Mouse (Mus musculus) lung, embryonic 14.5 days (tissue): ENCODE data around the gene Nbeal1. TPM values are rescaled to one million over a fixed set of nuclear protein-coding genes. Genes with fewer than 3 reads are reported as not detected.
A peak's percentile ranks its signal among the peaks of the same experiment; 100 is the strongest.
"Not testable (repeated sequence)": the region's sequence is repeated elsewhere in the genome, so short reads cannot be mapped to it uniquely, and the experiment has no call there.

ENCODE experiments used
- ATAC-seq: fragments of 200-750 bp; cut with Nextera tagmentation; 2 replicates; pipeline ENCODE4 v1.8.0; 2017; ENCODE audit warnings: mild to moderate bottlenecking, moderate TSS enrichment, moderate library complexity; ENCODE audit not compliant: insufficient read depth
- DNase-seq: peaks from one replicate; pipeline ENCODE4 v3.0.0-alpha.2; 2015
- H3K27ac ChIP-seq: fragments of 300-500 bp; sonication (generic); 2 replicates; pipeline ENCODE4 v1.5.1; 2014; ENCODE audit warnings: low read depth, mild to moderate bottlenecking, moderate library complexity
- H3K27me3 ChIP-seq: fragments of 300-500 bp; sonication (generic); 2 replicates; pipeline ENCODE4 v1.6.1; 2014; ENCODE audit warnings: low read length, control low read depth; ENCODE audit not compliant: insufficient read depth
- H3K36me3 ChIP-seq: fragments of 300-500 bp; sonication (generic); 2 replicates; pipeline ENCODE4 v1.6.1; 2014; ENCODE audit warnings: control low read depth; ENCODE audit not compliant: insufficient read depth
- H3K4me1 ChIP-seq: fragments of 300-500 bp; sonication (generic); 2 replicates; pipeline ENCODE4 v1.6.1; 2014; ENCODE audit warnings: antibody characterized with exemption, control low read depth; ENCODE audit not compliant: insufficient read depth
- H3K4me2 ChIP-seq: fragments of 300-500 bp; sonication (generic); 2 replicates; pipeline ENCODE4 v1.6.1; 2014; ENCODE audit warnings: mild to moderate bottlenecking
- H3K4me3 ChIP-seq: fragments of 300-500 bp; sonication (generic); 2 replicates; pipeline ENCODE4 v1.5.1; 2014; ENCODE audit warnings: low read depth, low read length
- H3K9ac ChIP-seq: fragments of 300-500 bp; sonication (generic); 2 replicates; pipeline ENCODE4 v1.6.1; 2014
- H3K9me3 ChIP-seq: fragments of 300-500 bp; sonication (generic); 2 replicates; pipeline ENCODE4 v1.6.1; 2016; ENCODE audit warnings: low read depth, low read length, control low read depth
- CTCF ChIP-seq: IDR thresholded peaks from 2 replicates; pipeline ENCODE4 v1.5.1; 2016; ENCODE audit warnings: antibody characterized with exemption, low read depth
- WGBS: fragments of 180-500 bp; shearing (Covaris S2); extraction: QIAGEN DNeasy Blood & Tissue Kit; methylation state at CpG from one replicate; pipeline ENCODE4 v1.1.7; 2014; 5-methylcytosine and 5-hydroxymethylcytosine counted together
- polyA plus RNA-seq: library from polyadenylated mRNA; unstranded; fragments of >200 nt; fragmentation: Nextera tagmentation; extraction: Ambion mirVana; gene quantifications from 2 replicates; pipeline ENCODE4 v1.2.1, GENCODE M21; 2014

Nbeal1 gene
- polyA plus RNA-seq, 1 experiment from 2014 or later, result 13.6 TPM

DNA sequence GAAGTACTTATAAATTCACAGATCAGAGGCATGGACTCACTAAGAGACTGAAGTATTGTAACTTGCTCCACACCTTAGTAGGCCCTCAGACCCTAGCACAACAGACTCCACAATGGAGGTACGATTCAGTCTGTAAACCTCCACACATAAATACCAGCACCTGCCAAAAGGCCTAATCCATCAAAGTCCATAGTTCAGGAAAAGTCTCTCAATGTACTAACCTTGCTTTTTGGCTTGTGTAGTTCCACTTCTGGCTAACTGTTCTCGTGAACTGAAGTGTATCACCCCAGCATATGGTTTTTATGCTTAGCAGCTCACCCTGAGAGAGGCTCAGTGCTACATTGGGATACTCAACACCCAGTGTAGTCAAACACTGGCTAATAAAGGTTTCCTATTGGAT lies 10.1 kb upstream of the Nbeal1 start:
- Histone ChIP-seq H3K36me3 (no peaks in the 10 kb centered on the region), H3K4me1 (no peaks in the 10 kb centered on the region), H3K27ac (no peak overlapping the region), H3K4me2 (no peak overlapping the region), H3K4me3 (no peak overlapping the region), H3K9me3 (no peaks in the 10 kb centered on the region), H3K27me3 (no peaks in the 10 kb centered on the region), H3K9ac (no peak overlapping the region)
- ATAC-seq, result no peak
- no peak for TF ChIP-seq CTCF
- DNase-seq, result no peak
- WGBS, result 53% methylated on average over 2 of the region's 2 CpGs

GRCm38 (mm10) chr1:60173119-60173518 lies 7.3 kb upstream of the Nbeal1 start:
- H3K4me1 ChIP-seq, result no peaks in the 10 kb centered on the region
- H3K4me3 ChIP-seq, result no peak overlapping the region
- ATAC-seq (no peak), DNase-seq (no peak)
- H3K27me3 ChIP-seq, result no peaks in the 10 kb centered on the region
- no peak overlapping the region for H3K4me2 ChIP-seq
- 81% methylated on average over 3 of the region's 3 CpGs for WGBS
- H3K36me3 ChIP-seq, result no peaks in the 10 kb centered on the region
- no peak overlapping the region for H3K9ac ChIP-seq
- H3K9me3 ChIP-seq, result no peaks in the 10 kb centered on the region
- H3K27ac ChIP-seq, result no peak overlapping the region
- TF ChIP-seq CTCF, result no peak

DNA sequence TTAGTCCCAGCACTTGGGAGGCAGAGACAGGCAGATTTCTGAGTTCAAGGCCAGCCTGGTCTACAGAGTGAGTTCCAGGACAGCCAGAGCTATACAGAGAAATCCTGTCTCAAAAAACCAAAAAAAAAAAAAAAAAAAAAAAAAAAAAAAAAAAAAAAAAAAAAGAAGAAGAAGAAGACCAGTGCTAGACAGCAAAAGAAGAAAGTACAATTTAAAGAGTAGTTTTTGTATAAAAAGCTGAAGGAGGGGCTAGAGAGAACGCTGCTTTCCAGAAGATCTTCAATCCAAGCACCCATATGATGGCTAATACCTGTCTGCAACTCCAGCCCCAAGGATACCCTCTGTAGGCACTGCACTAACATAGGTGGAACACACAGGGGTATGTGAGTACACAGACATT lies 2.6 kb upstream of the Nbeal1 start:
- not testable (repeated sequence) for H3K4me3 ChIP-seq, H3K9me3 ChIP-seq, H3K27ac ChIP-seq, H3K36me3 ChIP-seq, DNase-seq, H3K4me2 ChIP-seq, ATAC-seq, H3K4me1 ChIP-seq, H3K9ac ChIP-seq, H3K27me3 ChIP-seq
- 88% methylated on average over 1 of the region's 1 CpGs for WGBS

DNA sequence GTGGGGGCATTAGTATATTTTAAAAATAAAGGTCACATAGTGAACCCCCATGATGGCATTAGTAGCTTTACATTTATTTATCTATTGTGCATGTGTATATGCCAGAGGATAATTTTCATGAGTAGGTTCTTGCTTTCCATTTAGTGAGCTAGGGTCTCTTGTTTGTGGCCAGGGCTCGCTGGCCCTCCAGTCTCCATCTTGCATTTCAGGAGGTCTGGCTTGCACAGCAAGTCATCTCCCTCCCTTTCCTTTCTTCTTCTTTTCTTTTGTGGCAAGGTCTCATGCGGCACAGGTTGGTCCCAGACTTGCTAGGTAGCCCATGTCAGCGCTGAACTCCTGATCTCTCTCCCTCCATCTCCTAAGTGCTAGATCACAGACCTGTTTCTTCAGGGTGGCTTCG lies 1.0 kb upstream of the Nbeal1 start:
- Histone ChIP-seq H3K27ac (peak overlapping the region; percentile 86; the same call in 1 of the 2 replicates), H3K4me2 (peak overlapping the region; percentile 65), H3K4me1 (peaks cover 6% of the 10 kb centered on the region), H3K27me3 (no peaks in the 10 kb centered on the region), H3K36me3 (no peaks in the 10 kb centered on the region), H3K4me3 (peak overlapping the region; percentile 82), H3K9ac (peak overlapping the region; percentile 60; the same call in 1 of the 2 replicates), H3K9me3 (no peaks in the 10 kb centered on the region)
- no peak for TF ChIP-seq CTCF
- ATAC-seq (no peak), DNase-seq (peak; percentile 11)
- 21% methylated on average over 4 of the region's 4 CpGs for WGBS

GRCm38 (mm10) chr1:60180784-60181221 lies 404 bp downstream of the Nbeal1 start:
- DNase-seq (peak; percentile 86), ATAC-seq (peak; percentile 87)
- H3K4me3 ChIP-seq, result peak overlapping the region; percentile 82
- H3K4me2 ChIP-seq, result peak overlapping the region; percentile 51
- no peak for TF ChIP-seq CTCF
- WGBS, result under 1% methylated on average over 24 of the region's 30 CpGs
- H3K36me3 ChIP-seq, result 0 out of 2 replicates have a peak, but pooled peaks cover 2% of the 10 kb centered on the region
- no peaks in the 10 kb centered on the region for H3K9me3 ChIP-seq
- peak overlapping the region; percentile 90 for H3K9ac ChIP-seq
- no peaks in the 10 kb centered on the region for H3K27me3 ChIP-seq
- peak overlapping the region; percentile 97 for H3K27ac ChIP-seq
- peaks cover 6% of the 10 kb centered on the region for H3K4me1 ChIP-seq

DNA sequence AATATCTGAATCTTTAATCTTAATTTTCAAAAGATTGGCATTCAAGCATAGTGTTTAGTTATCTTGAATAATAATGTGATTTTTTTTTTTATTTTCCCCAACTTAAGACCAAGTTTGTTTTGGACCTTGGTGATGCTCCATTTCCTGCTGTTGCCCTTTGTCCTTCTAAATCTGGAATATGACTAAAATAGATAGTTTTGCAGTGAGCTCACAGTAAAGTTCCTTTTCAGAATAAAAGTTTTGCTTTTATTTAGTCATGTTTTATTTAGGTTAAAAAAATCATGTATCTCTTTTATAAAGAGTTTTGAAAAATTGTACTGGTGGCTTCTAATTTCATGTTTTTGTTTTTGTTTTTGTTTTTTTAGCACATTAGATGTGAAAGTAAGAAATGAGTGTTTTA lies 8.1 kb downstream of the Nbeal1 start:
- no peak overlapping the region for H3K9ac ChIP-seq
- no peaks in the 10 kb centered on the region for H3K27me3 ChIP-seq
- H3K4me1 ChIP-seq, result no peaks in the 10 kb centered on the region
- ATAC-seq (no peak), DNase-seq (no peak)
- no peak overlapping the region for H3K27ac ChIP-seq
- H3K4me3 ChIP-seq, result no peak overlapping the region
- H3K4me2 ChIP-seq, result no peak overlapping the region
- TF ChIP-seq CTCF, result no peak
- no peaks in the 10 kb centered on the region for H3K9me3 ChIP-seq
- H3K36me3 ChIP-seq, result 0 out of 2 replicates have a peak, but pooled peaks cover 7% of the 10 kb centered on the region

- Histone ChIP-seq H3K9ac (no peak overlapping the region), H3K27me3 (no peaks in the 10 kb centered on the region), H3K4me3 (no peak overlapping the region), H3K36me3 (peaks cover 34% of the 10 kb centered on the region), H3K9me3 (no peaks in the 10 kb centered on the region), H3K4me2 (no peak overlapping the region), H3K27ac (no peak overlapping the region), H3K4me1 (no peaks in the 10 kb centered on the region)
- 80% methylated on average over 3 of the region's 3 CpGs for WGBS
- peak; percentile 28; the same call in 1 of the 2 replicates for TF ChIP-seq CTCF
- DNase-seq (peak; percentile 35), ATAC-seq (no peak)
Measured at GRCm38 (mm10) chr1:60196813-60197212, 16.4 kb downstream of the Nbeal1 start.

GRCm38 (mm10) chr1:60199006-60199405 lies 18.6 kb downstream of the Nbeal1 start:
- ATAC-seq (no peak), DNase-seq (no peak)
- no peak overlapping the region for H3K9ac ChIP-seq
- no peaks in the 10 kb centered on the region for H3K9me3 ChIP-seq
- 66% methylated on average over 4 of the region's 4 CpGs for WGBS
- no peak overlapping the region for H3K27ac ChIP-seq
- peaks cover 56% of the 10 kb centered on the region for H3K36me3 ChIP-seq
- H3K27me3 ChIP-seq, result no peaks in the 10 kb centered on the region
- no peak for TF ChIP-seq CTCF
- H3K4me1 ChIP-seq, result no peaks in the 10 kb centered on the region
- no peak overlapping the region for H3K4me2 ChIP-seq
- H3K4me3 ChIP-seq, result no peak overlapping the region
